Mouse (Mus musculus) myocyte (in vitro differentiated cells): ENCODE results near the gene Dnaic1.

Experiments
- E2F4 ChIP-seq: IDR thresholded peaks from one replicate; pipeline ENCODE4 v1.6.1; 2011; ENCODE audit warnings: mild to moderate bottlenecking, control low read depth, moderate library complexity; ENCODE audit not compliant: insufficient read depth
- MAX ChIP-seq: IDR thresholded peaks from one replicate; pipeline ENCODE4 v1.6.1; 2011; ENCODE audit warnings: low read depth, mild to moderate bottlenecking, control low read depth
- POLR2A ChIP-seq: IDR thresholded peaks from one replicate; pipeline ENCODE4 v1.6.1; 2011; ENCODE audit warnings: low read depth, mild to moderate bottlenecking, control low read depth, moderate library complexity; ENCODE audit not compliant: insufficient read length
- POLR2AphosphoS2 ChIP-seq: IDR thresholded peaks from one replicate; pipeline ENCODE4 v1.6.1; 2011; ENCODE audit warnings: low read depth, control low read depth; ENCODE audit not compliant: insufficient read length
- REST ChIP-seq: IDR thresholded peaks from one replicate; pipeline ENCODE4 v1.6.1; 2011; ENCODE audit warnings: mild to moderate bottlenecking, control low read depth, moderate library complexity; ENCODE audit not compliant: insufficient read depth, insufficient read length
- SRF ChIP-seq: IDR thresholded peaks from one replicate; pipeline ENCODE4 v1.6.1; 2011; ENCODE audit warnings: low read depth; ENCODE audit not compliant: control insufficient read depth, insufficient read length
- TCF3 ChIP-seq: IDR thresholded peaks from one replicate; pipeline ENCODE4 v1.6.1; 2011; ENCODE audit warnings: low read depth, control low read depth; ENCODE audit not compliant: insufficient read length
- USF1 ChIP-seq: IDR thresholded peaks from one replicate; pipeline ENCODE4 v1.6.1; 2011; ENCODE audit warnings: low read depth, mild to moderate bottlenecking, control low read depth, moderate library complexity

DNA sequence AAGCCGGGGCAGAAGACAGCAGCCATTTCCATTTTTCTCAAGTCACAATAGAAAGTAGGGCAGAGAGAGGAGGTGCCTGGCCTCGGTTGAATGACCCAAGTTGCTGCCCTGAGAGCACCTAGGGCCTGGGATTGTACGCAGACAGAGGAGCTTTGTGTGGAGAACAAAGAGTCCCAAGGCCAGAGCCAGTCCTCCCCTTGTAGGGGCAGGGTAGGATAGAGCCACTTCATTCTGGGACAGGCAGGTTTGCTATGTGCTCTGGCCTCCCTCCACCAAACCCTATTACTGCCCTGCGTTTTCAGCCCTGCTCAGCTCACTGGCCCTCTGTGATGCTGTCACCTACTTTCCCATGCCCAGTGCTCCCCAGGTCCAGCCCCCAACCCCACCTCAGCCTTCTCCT lies 78.6 kb downstream of the Dnaic1 start:
- TF ChIP-seq TCF3 = no peak
- no peak for TF ChIP-seq POLR2A
- no peak for TF ChIP-seq REST
- TF ChIP-seq E2F4 = no peak
- TF ChIP-seq SRF = no peak
- no peak for TF ChIP-seq USF1
- TF ChIP-seq POLR2AphosphoS2 = no peak
- TF ChIP-seq MAX = no peak
